Mouse (Mus musculus) hindbrain, embryonic 15.5 days (tissue): Measurements from ENCODE around the gene Prr14. TPM values are rescaled to one million over a fixed set of nuclear protein-coding genes. Genes with fewer than 3 reads are reported as not detected.
"Not testable (repeated sequence)": the region's sequence is repeated elsewhere in the genome, so short reads cannot be mapped to it uniquely, and the experiment has no call there.

Source experiments
- ATAC-seq: fragments of 200-750 bp; cut with Nextera tagmentation; 2 replicates; pipeline ENCODE4 v1.8.0; 2017; ENCODE audit warnings: low read depth, moderate number of reproducible peaks, moderate TSS enrichment; ENCODE audit not compliant: low FRiP score
- H3K27ac ChIP-seq: fragments of 300-500 bp; sonication (generic); replicated peaks from 2 replicates; pipeline ENCODE4 v1.5.1; 2015; ENCODE audit warnings: mild to moderate bottlenecking, inconsistent platforms
- H3K27me3 ChIP-seq: fragments of 300-500 bp; sonication (generic); 2 replicates; pipeline ENCODE4 v1.6.1; 2015; ENCODE audit warnings: control low read depth, inconsistent platforms
- H3K36me3 ChIP-seq: fragments of 300-500 bp; sonication (generic); 2 replicates; pipeline ENCODE4 v1.6.1; 2015; ENCODE audit warnings: control low read depth, inconsistent platforms
- H3K4me1 ChIP-seq: fragments of 300-500 bp; sonication (generic); replicated peaks from 2 replicates; pipeline ENCODE4 v1.6.1; 2015; ENCODE audit warnings: control low read depth, inconsistent platforms
- H3K4me2 ChIP-seq: fragments of 300-500 bp; sonication (generic); 2 replicates; pipeline ENCODE4 v1.6.1; 2015; ENCODE audit warnings: moderate library complexity, mild to moderate bottlenecking, inconsistent platforms
- H3K4me3 ChIP-seq: fragments of 300-500 bp; sonication (generic); 2 replicates; pipeline ENCODE4 v1.5.1; 2015; ENCODE audit warnings: mild to moderate bottlenecking, inconsistent platforms
- H3K9ac ChIP-seq: fragments of 300-500 bp; sonication (generic); 2 replicates; pipeline ENCODE4 v1.6.1; 2015; ENCODE audit warnings: inconsistent platforms
- H3K9me3 ChIP-seq: fragments of 300-500 bp; sonication (generic); 2 replicates; pipeline ENCODE4 v1.6.1; 2016; ENCODE audit warnings: control low read depth, inconsistent platforms
- WGBS: fragments of 180-500 bp; shearing (Covaris S2); methylation state at CpG from one replicate; pipeline ENCODE4 v1.1.7; 2015; 5-methylcytosine and 5-hydroxymethylcytosine counted together
- polyA plus RNA-seq: library from polyadenylated mRNA; unstranded; fragments of >200 nt; fragmentation: Nextera tagmentation; extraction: Ambion mirVana; gene quantifications from 2 replicates; pipeline ENCODE4 v1.2.1, GENCODE M21; 2015

Prr14 gene
- polyA plus RNA-seq, 1 experiment from 2014 or later = 42.8 TPM

DNA sequence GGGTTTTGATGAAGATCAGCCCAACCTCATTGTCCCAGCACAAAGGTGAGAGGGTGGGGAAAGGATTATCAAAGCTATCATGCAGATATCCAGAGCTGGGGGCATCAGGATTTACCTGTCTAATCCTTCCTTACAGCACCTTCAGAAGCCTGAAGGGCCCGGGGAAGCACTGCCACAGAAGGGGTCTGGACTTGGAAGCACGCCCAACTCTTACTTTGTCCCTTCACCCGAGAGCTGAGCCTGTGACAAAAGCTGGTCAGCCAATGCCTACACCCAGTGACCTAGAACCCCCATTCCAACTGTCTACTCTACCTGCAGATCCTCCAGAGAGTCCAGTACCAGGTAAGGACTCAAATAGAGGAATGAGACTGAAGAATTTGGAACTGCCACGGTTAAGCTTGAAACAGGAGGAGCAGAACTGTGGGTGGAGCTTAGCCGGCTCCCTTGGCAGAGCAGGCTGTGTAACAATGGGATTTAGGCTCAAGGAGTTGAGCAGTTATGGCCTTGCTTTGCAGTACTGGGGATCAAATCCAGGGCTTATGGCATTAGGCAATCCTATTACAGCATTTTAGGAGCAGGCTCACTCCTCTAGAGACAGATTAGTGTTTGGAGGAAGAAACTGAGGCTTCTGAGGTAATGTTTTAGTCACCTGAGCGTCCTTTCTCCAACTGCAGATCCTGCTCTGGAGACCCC is 15.1 kb downstream of the Prr14 start:
- 85% methylated on average over 6 of the region's 6 CpGs for WGBS
- H3K4me3 ChIP-seq = no peak overlapping the region
- no peak overlapping the region for H3K27ac ChIP-seq
- no peak overlapping the region for H3K9ac ChIP-seq
- H3K4me1 ChIP-seq = peaks cover 39% of the 10 kb centered on the region
- no peaks in the 10 kb centered on the region for H3K27me3 ChIP-seq
- H3K9me3 ChIP-seq = no peaks in the 10 kb centered on the region
- peaks cover 33% of the 10 kb centered on the region for H3K36me3 ChIP-seq
- no peak overlapping the region for H3K4me2 ChIP-seq
- no peak for ATAC-seq

- H3K27ac ChIP-seq = no peak overlapping the region
- H3K4me2 ChIP-seq = no peak overlapping the region
- no peaks in the 10 kb centered on the region for H3K27me3 ChIP-seq
- ATAC-seq = no peak
- peaks cover 39% of the 10 kb centered on the region for H3K4me1 ChIP-seq
- H3K36me3 ChIP-seq = peaks cover 33% of the 10 kb centered on the region
- no peaks in the 10 kb centered on the region for H3K9me3 ChIP-seq
- no peak overlapping the region for H3K4me3 ChIP-seq
- WGBS = 94% methylated on average over 11 of the region's 11 CpGs
- no peak overlapping the region for H3K9ac ChIP-seq
Measured at GRCm38 (mm10) chr7:127475186-127475740, 15.9 kb downstream of the Prr14 start.

DNA sequence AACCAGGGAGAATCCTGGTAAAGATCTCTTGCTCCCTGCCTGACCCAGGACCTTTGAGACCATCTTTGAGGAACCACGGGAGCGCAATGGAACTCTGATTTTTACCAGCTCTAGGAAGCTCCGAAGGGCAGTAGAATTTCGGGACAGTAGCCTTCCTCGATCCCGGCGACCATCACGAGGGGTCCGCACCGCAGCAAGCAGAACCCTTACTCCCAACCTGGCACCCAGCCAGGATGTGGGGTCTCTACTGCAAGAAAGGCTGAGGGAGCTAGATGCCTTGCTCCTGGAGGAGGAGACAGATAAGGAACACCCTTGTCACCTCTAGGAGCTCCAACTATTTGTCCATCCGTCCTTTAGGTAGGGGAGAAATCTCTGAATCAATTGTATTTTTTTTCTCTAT is 16.9 kb downstream of the Prr14 start:
- Histone ChIP-seq H3K4me1 (peaks cover 50% of the 10 kb centered on the region), H3K4me2 (no peak overlapping the region), H3K36me3 (peaks cover 33% of the 10 kb centered on the region), H3K27me3 (no peaks in the 10 kb centered on the region), H3K27ac (no peak overlapping the region), H3K4me3 (no peak overlapping the region), H3K9me3 (no peaks in the 10 kb centered on the region), H3K9ac (no peak overlapping the region)
- 95% methylated on average over 11 of the region's 11 CpGs for WGBS
- ATAC-seq = no peak

GRCm38 (mm10) chr7:127476855-127477254 is 17.4 kb downstream of the Prr14 start:
- Histone ChIP-seq H3K27me3 (no peaks in the 10 kb centered on the region), H3K4me3 (peak overlapping the region; percentile 79), H3K4me2 (peak overlapping the region; percentile 93), H3K36me3 (peaks cover 35% of the 10 kb centered on the region), H3K9ac (peak overlapping the region; percentile 28; the same call in 1 of the 2 replicates), H3K9me3 (no peaks in the 10 kb centered on the region), H3K4me1 (peaks cover 54% of the 10 kb centered on the region), H3K27ac (peak overlapping the region; percentile 98; the same call in 1 of the 2 replicates)
- no peak for ATAC-seq
- 83% methylated on average over 4 of the region's 4 CpGs for WGBS

- Histone ChIP-seq H3K9me3 (no peaks in the 10 kb centered on the region), H3K27me3 (no peaks in the 10 kb centered on the region), H3K4me3 (peak overlapping the region; percentile 79), H3K9ac (peak overlapping the region; percentile 89), H3K36me3 (peaks cover 44% of the 10 kb centered on the region), H3K4me2 (peak overlapping the region; percentile 93), H3K4me1 (peaks cover 46% of the 10 kb centered on the region), H3K27ac (peak overlapping the region; percentile 98)
- WGBS = under 1% methylated on average over 50 of the region's 50 CpGs
- peak; percentile 94 for ATAC-seq
Measured at GRCm38 (mm10) chr7:127477687-127478634, 18.6 kb downstream of the Prr14 start.

GRCm38 (mm10) chr7:127478635-127479317 is 19.4 kb downstream of the Prr14 start, which contains the start of gene Fbrs:
Fbrs (plus strand) TSS chr7:127479199.
- ATAC-seq = peak; percentile 84
- WGBS = under 1% methylated on average over 62 of the region's 62 CpGs
- no peaks in the 10 kb centered on the region for H3K27me3 ChIP-seq
- H3K27ac ChIP-seq = peak within 1 kb of the TSS; percentile 98
- H3K36me3 ChIP-seq = peaks cover 47% of the 10 kb centered on the region
- H3K9me3 ChIP-seq = no peaks in the 10 kb centered on the region
- peaks cover 39% of the 10 kb centered on the region for H3K4me1 ChIP-seq
- H3K4me2 ChIP-seq = peak within 1 kb of the TSS; percentile 93
- H3K9ac ChIP-seq = peak within 1 kb of the TSS; percentile 89
- H3K4me3 ChIP-seq = peak within 1 kb of the TSS; percentile 79

- Histone ChIP-seq H3K9me3 (no peaks in the 10 kb centered on the region), H3K27ac (peak overlapping the region; percentile 98), H3K4me1 (peaks cover 41% of the 10 kb centered on the region), H3K9ac (peak overlapping the region; percentile 89), H3K36me3 (peaks cover 47% of the 10 kb centered on the region), H3K4me2 (peak overlapping the region; percentile 93), H3K27me3 (no peaks in the 10 kb centered on the region), H3K4me3 (peak overlapping the region; percentile 79)
- ATAC-seq = no peak
- WGBS = 3% methylated on average over 48 of the region's 48 CpGs
Measured at GRCm38 (mm10) chr7:127479318-127480225, 20.2 kb downstream of the Prr14 start.

DNA sequence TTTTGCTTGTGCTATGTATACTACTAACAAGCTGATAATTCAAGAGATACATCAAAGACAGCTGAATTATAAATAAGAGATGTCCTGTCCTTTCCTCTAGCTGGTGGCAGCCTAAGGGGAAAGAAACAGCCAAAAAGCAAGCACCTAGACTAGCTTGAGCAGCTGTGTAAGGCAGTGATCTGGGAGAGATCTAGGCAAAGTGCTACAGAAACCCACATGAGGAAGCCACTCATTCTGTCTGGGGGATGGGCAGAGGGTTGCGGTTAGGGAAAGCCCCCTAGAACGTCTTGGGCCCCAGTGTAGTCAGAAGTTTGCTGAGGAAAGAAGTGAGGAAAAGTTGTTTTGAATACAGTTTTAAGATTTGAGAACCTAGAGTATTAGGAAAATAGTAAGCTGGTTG is 20.9 kb downstream of the Prr14 start:
- Histone ChIP-seq H3K36me3 (peaks cover 44% of the 10 kb centered on the region), H3K27ac (0 out of 2 replicates have a peak overlapping the region, but pooled peaks have one; percentile 98), H3K9ac (peak overlapping the region; percentile 89), H3K4me1 (peaks cover 41% of the 10 kb centered on the region), H3K4me3 (peak overlapping the region; percentile 79), H3K9me3 (no peaks in the 10 kb centered on the region), H3K27me3 (no peaks in the 10 kb centered on the region), H3K4me2 (peak overlapping the region; percentile 93)
- no peak for ATAC-seq
- 67% methylated on average over 2 of the region's 2 CpGs for WGBS

- Histone ChIP-seq H3K4me3 (no peak overlapping the region), H3K9me3 (no peaks in the 10 kb centered on the region), H3K4me1 (peaks cover 19% of the 10 kb centered on the region), H3K9ac (no peak overlapping the region), H3K4me2 (no peak overlapping the region), H3K36me3 (peaks cover 77% of the 10 kb centered on the region), H3K27ac (no peak overlapping the region), H3K27me3 (no peaks in the 10 kb centered on the region)
- 83% methylated on average over 5 of the region's 5 CpGs for WGBS
- ATAC-seq = no peak
Measured at GRCm38 (mm10) chr7:127485416-127485815, 26.0 kb downstream of the Prr14 start.

DNA sequence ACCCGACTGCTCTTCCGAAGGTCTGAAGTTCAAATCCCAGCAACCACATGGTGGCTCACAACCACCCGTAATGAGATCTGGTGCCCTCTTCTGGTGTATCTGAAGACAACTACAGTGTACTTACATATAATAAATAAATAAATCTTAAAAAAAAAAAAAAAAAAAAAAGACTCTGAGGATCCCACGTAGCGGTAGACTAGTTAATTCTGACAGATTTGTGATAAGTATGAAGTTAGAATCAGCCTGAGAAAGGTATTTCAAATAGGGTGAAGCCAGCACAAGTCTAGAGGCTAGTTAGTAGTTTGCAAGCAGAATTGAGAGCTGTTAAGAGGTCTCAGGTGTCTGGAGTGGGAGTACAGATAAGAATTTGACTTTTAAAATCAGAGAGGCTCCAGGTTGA is 29.0 kb downstream of the Prr14 start:
- not testable (repeated sequence) for H3K9me3 ChIP-seq, H3K27me3 ChIP-seq, H3K4me1 ChIP-seq, H3K4me3 ChIP-seq, H3K9ac ChIP-seq, H3K27ac ChIP-seq, ATAC-seq, H3K4me2 ChIP-seq
- WGBS = 87% methylated on average over 4 of the region's 5 CpGs
- H3K36me3 ChIP-seq = peaks cover 80% of the 10 kb centered on the region

GRCm38 (mm10) chr7:127489982-127490381 is 30.6 kb downstream of the Prr14 start:
- no peaks in the 10 kb centered on the region for H3K9me3 ChIP-seq
- H3K4me1 ChIP-seq = no peaks in the 10 kb centered on the region
- WGBS = 95% methylated on average over 7 of the region's 7 CpGs
- no peak overlapping the region for H3K4me3 ChIP-seq
- peaks cover 68% of the 10 kb centered on the region for H3K36me3 ChIP-seq
- no peak overlapping the region for H3K4me2 ChIP-seq
- no peak overlapping the region for H3K9ac ChIP-seq
- H3K27ac ChIP-seq = no peak overlapping the region
- no peak for ATAC-seq
- no peaks in the 10 kb centered on the region for H3K27me3 ChIP-seq
